Mouse (Mus musculus) forebrain, embryonic 12.5 days (tissue): ENCODE measurements at regions not wholly inside any gene's neighbourhood (a gene's known extent, or its start where the extent isn't known, plus 50 kb on each side); places are given as distances from the start of the nearest gene placed in this dataset.

Source experiments
- ATAC-seq: fragments of 200-750 bp; cut with Nextera tagmentation; 2 replicates; pipeline ENCODE4 v1.8.0; 2017; ENCODE audit warnings: moderate TSS enrichment; ENCODE audit not compliant: low FRiP score
- H3K27ac ChIP-seq: fragments of 300-500 bp; sonication (generic); 2 replicates; pipeline ENCODE4 v1.5.1; 2016; ENCODE audit warnings: mild to moderate bottlenecking
- H3K27me3 ChIP-seq: fragments of 300-500 bp; sonication (generic); 2 replicates; pipeline ENCODE4 v1.6.1; 2016; ENCODE audit warnings: mild to moderate bottlenecking
- H3K36me3 ChIP-seq: fragments of 300-500 bp; sonication (generic); replicated peaks from 2 replicates; pipeline ENCODE4 v1.6.1; 2016; ENCODE audit warnings: mild to moderate bottlenecking
- H3K4me1 ChIP-seq: fragments of 300-500 bp; sonication (generic); 2 replicates; pipeline ENCODE4 v1.6.1; 2016
- H3K4me2 ChIP-seq: fragments of 300-500 bp; sonication (generic); 2 replicates; pipeline ENCODE4 v1.6.1; 2016; ENCODE audit warnings: mild to moderate bottlenecking, moderate library complexity
- H3K4me3 ChIP-seq: fragments of 300-500 bp; sonication (generic); replicated peaks from 2 replicates; pipeline ENCODE4 v1.5.1; 2016; ENCODE audit warnings: mild to moderate bottlenecking
- H3K9ac ChIP-seq: fragments of 300-500 bp; sonication (generic); 2 replicates; pipeline ENCODE4 v1.6.1; 2016; ENCODE audit warnings: mild to moderate bottlenecking
- H3K9me3 ChIP-seq: fragments of 300-500 bp; sonication (generic); 2 replicates; pipeline ENCODE4 v1.6.1; 2016
- WGBS: fragments of 180-500 bp; shearing (Covaris S2); methylation state at CpG from one replicate; pipeline ENCODE4 v1.1.7; 2016; 5-methylcytosine and 5-hydroxymethylcytosine counted together

DNA sequence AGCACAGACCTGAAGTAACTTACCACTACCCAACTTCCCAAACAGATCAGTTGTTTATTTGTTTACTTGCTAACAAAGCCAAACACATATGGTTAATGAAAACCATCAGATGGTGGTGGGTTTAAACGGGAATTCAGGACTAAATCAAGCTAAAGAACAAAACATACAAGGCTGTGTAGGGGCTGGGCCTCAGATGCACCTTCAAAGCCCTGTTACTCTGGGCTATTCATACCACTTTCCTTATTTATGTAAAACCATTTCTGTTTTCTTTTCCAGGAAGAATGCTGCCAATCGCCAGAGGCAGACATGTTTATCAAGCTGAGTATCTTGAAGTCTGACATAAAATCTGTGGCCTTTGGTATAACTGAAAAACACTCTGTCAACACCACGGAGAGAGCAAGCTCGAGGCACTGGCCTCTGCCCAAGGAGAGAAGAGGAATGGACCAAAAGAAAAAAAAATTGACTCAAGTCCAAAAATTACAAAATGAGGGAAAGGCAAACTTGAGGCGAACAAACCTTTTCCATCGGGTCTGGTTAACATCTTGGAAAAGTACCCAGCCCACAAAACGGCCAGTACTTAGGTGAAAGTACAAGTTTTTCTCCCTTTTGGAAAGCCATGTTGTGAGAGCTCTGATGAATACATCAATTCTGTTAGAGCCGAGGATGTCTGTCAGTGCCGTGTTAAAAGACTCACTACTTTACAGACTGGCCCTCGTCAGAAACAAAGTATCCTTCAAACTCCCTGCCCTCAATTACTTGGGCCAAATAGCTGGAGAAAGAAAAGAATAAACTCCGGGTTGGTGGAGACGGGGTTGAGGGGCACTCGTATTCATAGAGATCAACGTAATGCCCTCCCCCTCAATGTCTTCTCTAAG lies 270.0 kb upstream of the Nfe2l3 start:
- Histone ChIP-seq H3K4me3 (no peak overlapping the region), H3K4me1 (peaks cover 14% of the 10 kb centered on the region), H3K27me3 (no peaks in the 10 kb centered on the region), H3K36me3 (no peaks in the 10 kb centered on the region), H3K9me3 (no peaks in the 10 kb centered on the region), H3K27ac (peak overlapping the region; percentile 56; the same call in 1 of the 2 replicates), H3K9ac (no peak overlapping the region), H3K4me2 (no peak overlapping the region)
- WGBS = 51% methylated on average over 14 of the region's 14 CpGs
- no peak for ATAC-seq

DNA sequence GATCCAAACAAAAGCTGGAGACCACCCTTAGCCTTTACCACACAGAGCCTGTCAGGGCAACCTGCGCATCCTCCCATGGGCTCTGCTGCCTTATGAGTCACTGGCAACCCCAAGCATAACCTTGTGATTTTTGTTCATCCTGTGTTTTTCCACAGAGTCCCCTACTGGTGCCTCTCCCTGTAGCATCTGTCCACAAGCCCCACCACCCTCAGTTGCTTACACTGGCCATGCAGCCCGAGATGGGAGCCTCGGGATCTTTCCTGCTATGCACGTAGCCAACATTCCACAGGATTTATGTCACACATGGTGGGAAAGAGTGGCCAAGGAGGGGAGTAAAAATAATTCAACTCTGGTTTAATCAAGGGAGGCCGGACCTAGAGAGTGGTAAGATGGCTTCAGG lies 269.2 kb upstream of the Nfe2l3 start:
- H3K36me3 ChIP-seq = no peaks in the 10 kb centered on the region
- no peak overlapping the region for H3K4me3 ChIP-seq
- H3K9ac ChIP-seq = no peak overlapping the region
- no peaks in the 10 kb centered on the region for H3K9me3 ChIP-seq
- no peak overlapping the region for H3K4me2 ChIP-seq
- 66% methylated on average over 5 of the region's 5 CpGs for WGBS
- H3K4me1 ChIP-seq = peaks cover 14% of the 10 kb centered on the region
- peak overlapping the region; percentile 56; the same call in 1 of the 2 replicates for H3K27ac ChIP-seq
- no peaks in the 10 kb centered on the region for H3K27me3 ChIP-seq
- no peak for ATAC-seq

DNA sequence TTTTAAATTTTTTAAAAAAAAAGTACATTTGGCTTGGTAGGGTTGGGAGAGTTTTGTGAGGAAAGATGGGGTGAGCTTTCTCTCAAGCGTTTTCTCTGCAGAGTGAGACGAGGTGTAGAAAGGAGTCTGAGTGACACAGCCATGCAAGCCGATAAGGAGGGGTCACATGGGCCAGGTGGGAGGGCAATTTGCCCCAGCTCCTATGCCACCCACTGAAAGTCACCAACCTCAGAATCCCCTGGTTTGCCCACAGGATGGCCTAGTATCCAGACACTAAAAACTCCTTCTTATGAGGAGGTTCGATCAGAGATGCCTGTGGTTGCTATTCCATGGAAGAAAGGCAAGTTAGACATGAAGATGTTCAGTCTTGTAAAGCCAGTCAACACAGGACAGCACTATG lies 268.6 kb upstream of the Nfe2l3 start:
- no peak overlapping the region for H3K4me3 ChIP-seq
- no peak for ATAC-seq
- peak overlapping the region; percentile 14; the same call in 1 of the 2 replicates for H3K27ac ChIP-seq
- H3K4me2 ChIP-seq = no peak overlapping the region
- H3K4me1 ChIP-seq = peaks cover 19% of the 10 kb centered on the region
- H3K36me3 ChIP-seq = no peaks in the 10 kb centered on the region
- WGBS = 86% methylated on average over 4 of the region's 4 CpGs
- no peaks in the 10 kb centered on the region for H3K9me3 ChIP-seq
- no peak overlapping the region for H3K9ac ChIP-seq
- H3K27me3 ChIP-seq = peaks cover 5% of the 10 kb centered on the region; the same call in 1 of the 2 replicates

DNA sequence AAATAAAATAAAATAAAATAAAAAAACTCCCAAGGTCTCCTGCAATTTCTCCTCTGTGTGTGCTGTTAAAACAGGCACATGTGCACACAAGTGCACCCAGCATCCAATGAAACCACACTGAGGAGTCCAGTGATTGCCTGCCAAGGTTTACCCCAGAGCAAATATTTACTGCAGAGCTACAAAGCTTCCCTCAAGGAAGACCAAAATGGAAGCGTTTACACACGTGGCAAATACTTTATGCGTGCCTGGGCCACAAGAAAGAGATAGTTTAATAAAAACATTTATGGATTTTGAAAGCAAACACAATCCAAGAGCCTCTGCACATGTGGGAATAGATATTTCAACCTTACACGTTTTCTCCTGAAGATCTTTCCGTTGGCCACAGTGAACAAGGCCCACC lies 265.4 kb upstream of the Nfe2l3 start:
- H3K36me3 ChIP-seq = no peaks in the 10 kb centered on the region
- peaks cover 31% of the 10 kb centered on the region for H3K4me1 ChIP-seq
- ATAC-seq = no peak
- no peaks in the 10 kb centered on the region for H3K9me3 ChIP-seq
- peaks cover 19% of the 10 kb centered on the region for H3K27me3 ChIP-seq
- H3K4me3 ChIP-seq = no peak overlapping the region
- no peak overlapping the region for H3K9ac ChIP-seq
- H3K27ac ChIP-seq = no peak overlapping the region
- H3K4me2 ChIP-seq = no peak overlapping the region
- 85% methylated on average over 5 of the region's 5 CpGs for WGBS

DNA sequence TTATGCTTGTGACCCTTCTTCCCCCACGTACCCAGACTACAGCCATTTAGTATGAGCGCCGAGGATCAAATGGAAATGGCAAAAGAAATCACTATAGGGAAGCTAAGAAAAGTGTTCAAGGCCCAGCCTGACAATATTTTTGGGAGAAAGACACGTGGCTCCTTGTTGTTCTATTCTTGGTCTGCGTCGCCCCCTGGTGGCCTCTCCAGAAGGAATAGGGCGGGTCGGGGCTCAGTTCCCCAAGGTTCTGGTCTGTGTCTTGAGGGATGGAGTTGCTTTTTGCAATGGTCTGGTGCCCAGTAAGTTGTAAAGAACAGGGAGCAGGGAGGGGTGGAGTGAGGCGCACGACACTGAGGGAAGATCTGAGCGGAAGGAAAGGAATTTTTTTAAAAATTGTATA lies 264.4 kb upstream of the Nfe2l3 start:
- no peaks in the 10 kb centered on the region for H3K9me3 ChIP-seq
- H3K4me2 ChIP-seq = peak overlapping the region; percentile 56
- no peak overlapping the region for H3K9ac ChIP-seq
- H3K27me3 ChIP-seq = peaks cover 29% of the 10 kb centered on the region
- H3K4me1 ChIP-seq = peaks cover 30% of the 10 kb centered on the region
- H3K27ac ChIP-seq = peak overlapping the region; percentile 25; the same call in 1 of the 2 replicates
- H3K4me3 ChIP-seq = no peak overlapping the region
- H3K36me3 ChIP-seq = no peaks in the 10 kb centered on the region
- ATAC-seq = peak; percentile 41
- 1% methylated on average over 11 of the region's 11 CpGs for WGBS

DNA sequence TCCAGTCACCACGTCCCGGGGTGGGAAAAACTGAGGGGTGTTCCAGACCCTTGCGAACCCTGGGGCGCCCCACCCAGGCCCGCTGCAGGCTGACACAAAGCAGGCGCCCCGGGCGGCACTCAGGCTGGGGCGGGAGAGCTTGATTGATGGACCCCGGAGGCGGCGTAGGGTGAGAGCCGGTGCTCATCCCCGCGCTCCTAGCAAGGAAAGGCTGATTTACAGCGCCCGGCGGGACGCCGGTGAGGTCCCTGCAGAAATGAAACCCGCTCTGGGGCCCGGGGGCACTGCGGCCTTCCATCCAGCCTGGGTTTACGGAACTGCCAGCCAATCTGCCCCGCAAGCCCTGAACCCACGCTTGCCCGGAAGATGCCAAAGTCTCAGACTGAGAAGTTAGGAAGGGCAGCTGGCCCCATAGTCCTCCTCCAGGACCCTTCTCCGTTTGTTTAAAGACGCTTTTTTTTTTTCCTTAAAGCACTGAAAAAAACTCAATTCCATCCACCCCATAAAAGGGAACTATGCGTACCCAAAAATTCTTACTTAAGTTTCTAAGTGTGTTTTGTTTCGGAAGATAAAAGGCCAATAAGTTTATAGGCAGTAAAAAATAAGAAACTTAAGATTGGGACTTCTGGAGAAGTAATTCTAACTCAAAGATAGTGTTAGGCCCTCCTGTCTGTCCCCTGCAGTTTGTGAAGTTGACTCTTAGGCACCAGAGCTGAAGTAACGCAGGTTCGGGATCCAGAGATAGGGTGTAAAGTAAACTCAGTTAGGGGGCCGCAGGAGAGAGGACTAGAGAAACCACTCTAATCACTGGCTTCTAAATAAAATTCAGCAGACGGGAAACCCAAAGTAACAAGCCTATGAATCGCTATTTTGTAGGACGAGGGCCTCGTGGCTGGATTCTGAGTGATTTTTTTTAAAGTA lies 263.4 kb upstream of the Nfe2l3 start:
- Histone ChIP-seq H3K4me3 (peak overlapping the region; percentile 34), H3K4me1 (peaks cover 38% of the 10 kb centered on the region), H3K27me3 (peaks cover 39% of the 10 kb centered on the region), H3K9me3 (no peaks in the 10 kb centered on the region), H3K4me2 (peak overlapping the region; percentile 56), H3K9ac (peak overlapping the region; percentile 50), H3K36me3 (no peaks in the 10 kb centered on the region), H3K27ac (peak overlapping the region; percentile 78)
- ATAC-seq = peak; percentile 19; the same call in 1 of the 2 replicates
- 5% methylated on average over 38 of the region's 38 CpGs for WGBS

DNA sequence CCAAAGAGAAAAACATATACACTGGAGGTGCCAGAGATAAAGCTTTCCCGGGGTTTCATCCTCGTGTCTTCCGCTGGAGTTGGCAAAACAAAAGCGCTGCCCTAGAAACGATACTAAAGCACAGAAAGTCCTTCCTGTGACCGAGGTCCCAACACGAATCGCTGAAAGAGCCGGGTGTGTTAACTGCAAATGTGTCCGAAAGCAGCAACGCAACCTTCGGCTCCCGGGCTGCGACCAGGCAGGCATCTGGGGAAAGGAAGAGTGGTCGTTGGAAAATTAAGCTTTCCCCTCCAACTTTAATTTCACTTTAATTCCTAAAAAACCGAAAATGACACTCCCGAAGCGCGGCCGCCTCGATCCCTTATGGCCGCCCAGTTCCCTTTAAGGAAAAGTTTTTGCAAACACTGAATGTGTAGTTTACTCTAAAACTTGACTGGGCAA lies 262.5 kb upstream of the Nfe2l3 start:
- Histone ChIP-seq H3K27me3 (peaks cover 48% of the 10 kb centered on the region), H3K4me3 (peak overlapping the region; percentile 15), H3K4me2 (peak overlapping the region; percentile 42), H3K27ac (peak overlapping the region; percentile 68; the same call in 1 of the 2 replicates), H3K36me3 (no peaks in the 10 kb centered on the region), H3K9me3 (no peaks in the 10 kb centered on the region), H3K4me1 (peaks cover 45% of the 10 kb centered on the region), H3K9ac (no peak overlapping the region)
- ATAC-seq = no peak
- 1% methylated on average over 22 of the region's 22 CpGs for WGBS

DNA sequence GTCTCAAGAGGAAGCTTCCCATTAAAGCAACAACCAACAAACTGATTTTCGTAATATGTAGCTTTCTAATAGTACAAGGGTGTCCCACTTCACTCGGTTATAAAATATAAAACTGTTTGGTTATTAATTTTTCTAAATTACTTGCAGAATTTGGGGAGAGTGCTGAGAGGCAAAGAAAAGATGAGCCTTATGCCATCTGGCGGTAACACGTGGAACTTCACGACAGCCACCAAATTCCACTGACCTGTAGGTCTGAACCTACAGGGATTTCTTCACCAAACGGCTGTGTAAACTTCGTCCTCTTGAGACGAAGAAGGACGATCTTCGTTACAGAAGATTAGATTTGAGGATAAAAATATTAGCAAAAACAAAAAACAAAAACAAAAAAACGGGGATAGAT lies 262.1 kb upstream of the Nfe2l3 start:
- no peak overlapping the region for H3K9ac ChIP-seq
- peak overlapping the region; percentile 42 for H3K4me2 ChIP-seq
- 0 out of 2 replicates have a peak overlapping the region, but pooled peaks have one; percentile 68 for H3K27ac ChIP-seq
- under 1% methylated on average over 11 of the region's 11 CpGs for WGBS
- H3K36me3 ChIP-seq = no peaks in the 10 kb centered on the region
- peaks cover 44% of the 10 kb centered on the region for H3K4me1 ChIP-seq
- no peak for ATAC-seq
- H3K9me3 ChIP-seq = no peaks in the 10 kb centered on the region
- H3K4me3 ChIP-seq = no peak overlapping the region
- peaks cover 52% of the 10 kb centered on the region for H3K27me3 ChIP-seq

DNA sequence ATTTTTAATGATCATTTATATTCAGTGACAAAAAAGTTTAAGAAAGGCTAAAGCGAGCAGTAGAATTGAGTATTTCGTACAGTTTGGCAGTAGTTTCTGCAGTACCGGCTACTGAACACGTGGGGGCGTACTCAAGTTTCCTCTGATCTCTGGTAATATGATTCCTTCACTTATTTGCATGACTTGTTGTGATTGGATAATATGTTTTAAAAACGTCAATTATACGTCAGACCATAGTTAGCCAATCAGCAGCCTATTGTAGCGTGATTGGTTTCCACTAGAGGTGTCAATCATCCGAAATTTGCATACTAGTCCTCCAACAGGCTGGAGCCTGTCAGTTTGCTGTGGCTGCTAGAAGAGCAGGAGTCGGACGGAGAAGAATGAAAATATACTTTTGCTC lies 261.6 kb upstream of the Nfe2l3 start:
- H3K4me3 ChIP-seq = no peak overlapping the region
- peak; percentile 84 for ATAC-seq
- H3K4me1 ChIP-seq = peaks cover 39% of the 10 kb centered on the region
- H3K4me2 ChIP-seq = no peak overlapping the region
- no peak overlapping the region for H3K27ac ChIP-seq
- no peaks in the 10 kb centered on the region for H3K36me3 ChIP-seq
- no peaks in the 10 kb centered on the region for H3K9me3 ChIP-seq
- H3K9ac ChIP-seq = no peak overlapping the region
- peaks cover 54% of the 10 kb centered on the region for H3K27me3 ChIP-seq
- under 1% methylated on average over 11 of the region's 11 CpGs for WGBS

DNA sequence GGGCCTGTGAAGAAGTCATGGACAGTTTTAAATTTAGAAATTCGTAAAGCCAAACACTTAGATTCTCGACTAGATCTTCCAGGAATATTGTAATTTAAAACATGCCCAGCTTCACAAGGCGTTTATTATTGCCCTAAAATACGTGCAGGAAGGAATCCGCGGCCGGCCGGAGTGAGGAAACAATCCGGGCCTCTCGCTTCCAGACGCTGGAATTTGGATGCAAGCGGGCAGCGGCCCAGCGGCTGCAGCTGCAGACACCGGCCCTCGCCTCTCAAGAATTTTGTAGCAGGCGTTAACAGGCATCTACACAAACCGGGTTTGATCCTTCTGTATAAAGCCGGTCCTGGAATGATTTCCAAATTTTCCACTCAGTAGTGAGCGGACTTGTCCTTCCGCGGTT lies 260.7 kb upstream of the Nfe2l3 start:
- 1% methylated on average over 22 of the region's 22 CpGs for WGBS
- Histone ChIP-seq H3K4me2 (peak overlapping the region; percentile 49), H3K9ac (peak overlapping the region; percentile 21; the same call in 1 of the 2 replicates), H3K4me1 (peaks cover 39% of the 10 kb centered on the region), H3K36me3 (no peaks in the 10 kb centered on the region), H3K27me3 (peaks cover 62% of the 10 kb centered on the region), H3K9me3 (no peaks in the 10 kb centered on the region), H3K27ac (0 out of 2 replicates have a peak overlapping the region, but pooled peaks have one; percentile 36), H3K4me3 (no peak overlapping the region; the same call in 1 of the 2 replicates)
- no peak for ATAC-seq

DNA sequence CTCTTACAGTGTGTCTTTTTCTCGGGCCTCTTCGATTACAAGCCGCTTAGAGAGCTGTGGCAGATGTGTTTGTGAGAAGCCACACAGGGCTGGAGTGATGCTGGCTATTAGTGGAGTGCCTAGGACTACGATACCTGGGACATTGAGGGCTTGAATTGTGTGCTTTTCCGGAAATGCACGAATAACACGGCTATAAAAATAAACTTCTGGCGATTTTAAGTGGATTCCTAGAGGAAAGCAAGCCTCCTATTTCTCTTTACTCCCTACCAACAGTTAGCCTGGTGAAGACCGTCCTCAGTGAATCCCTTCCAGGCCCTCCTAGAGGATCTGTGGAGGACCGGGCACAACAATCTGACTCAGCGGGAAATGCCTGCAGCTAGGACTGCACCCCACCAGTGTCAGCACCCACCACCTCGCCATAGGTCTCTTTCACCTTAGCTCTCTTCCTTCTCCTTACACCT lies 260.1 kb upstream of the Nfe2l3 start:
- H3K4me1 ChIP-seq = peaks cover 39% of the 10 kb centered on the region
- no peaks in the 10 kb centered on the region for H3K36me3 ChIP-seq
- no peak for ATAC-seq
- H3K4me2 ChIP-seq = peak overlapping the region; percentile 49
- 3% methylated on average over 12 of the region's 12 CpGs for WGBS
- H3K4me3 ChIP-seq = peak overlapping the region; percentile 15; the same call in 1 of the 2 replicates
- no peak overlapping the region; the same call in 1 of the 2 replicates for H3K27ac ChIP-seq
- no peak overlapping the region for H3K9ac ChIP-seq
- no peaks in the 10 kb centered on the region for H3K9me3 ChIP-seq
- H3K27me3 ChIP-seq = peaks cover 68% of the 10 kb centered on the region
